Mouse (Mus musculus): ENCODE data around the gene Pnmal1.

DNA sequence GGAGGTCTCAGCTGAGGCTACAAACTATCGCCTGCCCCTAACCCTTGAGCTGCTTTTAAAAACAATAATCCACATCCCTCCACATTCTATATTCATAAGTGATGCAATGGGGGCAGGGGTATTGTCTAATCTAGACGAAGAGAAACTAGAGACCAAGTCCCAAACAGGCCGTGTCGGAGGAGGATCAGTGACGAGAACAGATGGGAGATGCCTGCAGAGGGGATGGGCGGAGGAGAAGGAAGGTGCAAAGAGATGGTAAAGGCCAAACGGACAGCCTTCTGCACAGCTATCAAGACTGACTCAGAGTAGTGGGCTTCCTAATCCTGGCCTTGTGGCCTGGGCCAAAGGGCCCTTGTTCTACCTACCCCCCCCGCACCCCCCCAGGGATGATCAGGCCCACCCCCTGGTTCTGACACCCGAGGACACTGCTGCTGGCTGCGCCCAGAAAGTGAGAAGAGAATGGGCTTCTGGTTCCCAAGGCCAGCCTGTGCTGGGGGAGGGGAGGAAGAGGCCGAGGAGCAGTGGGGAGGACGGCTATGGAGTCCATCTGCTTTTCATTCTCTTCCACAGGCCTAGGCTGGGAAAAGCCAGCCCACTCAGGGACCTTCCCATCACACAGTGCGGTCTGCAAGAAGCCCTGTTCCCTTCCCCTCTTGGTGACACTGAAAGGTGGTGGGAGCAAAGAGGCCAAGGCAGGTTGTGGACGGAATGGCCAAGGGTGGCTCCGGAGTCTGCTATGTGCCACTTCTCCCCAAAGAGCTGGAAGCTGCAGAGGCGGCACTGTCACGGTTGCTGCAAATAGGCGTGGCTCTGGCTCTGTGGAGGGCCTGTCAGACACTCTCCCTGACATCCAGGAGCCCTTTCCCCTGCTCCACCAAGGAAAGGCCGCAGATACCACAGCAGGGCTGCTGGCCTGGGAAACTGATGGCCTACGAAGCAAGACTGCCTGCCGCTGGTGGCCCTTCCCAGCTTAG, 38.4 kb upstream of the Pnmal1 start:
- TF ChIP-seq POLR2A (IDR thresholded peaks at IDR 0.05; ENCODE audit: borderline replicate concordance, insufficient read depth, low read length) (no peak), CTCF (IDR thresholded peaks at IDR 0.05; ENCODE audit: borderline replicate concordance, insufficient read depth, low read depth, low read length) (no peak)

Measured in cerebellum, adult 2 months (tissue).